ENCODE assay signal across 9 mouse cellular contexts in the genomic region with DNA sequence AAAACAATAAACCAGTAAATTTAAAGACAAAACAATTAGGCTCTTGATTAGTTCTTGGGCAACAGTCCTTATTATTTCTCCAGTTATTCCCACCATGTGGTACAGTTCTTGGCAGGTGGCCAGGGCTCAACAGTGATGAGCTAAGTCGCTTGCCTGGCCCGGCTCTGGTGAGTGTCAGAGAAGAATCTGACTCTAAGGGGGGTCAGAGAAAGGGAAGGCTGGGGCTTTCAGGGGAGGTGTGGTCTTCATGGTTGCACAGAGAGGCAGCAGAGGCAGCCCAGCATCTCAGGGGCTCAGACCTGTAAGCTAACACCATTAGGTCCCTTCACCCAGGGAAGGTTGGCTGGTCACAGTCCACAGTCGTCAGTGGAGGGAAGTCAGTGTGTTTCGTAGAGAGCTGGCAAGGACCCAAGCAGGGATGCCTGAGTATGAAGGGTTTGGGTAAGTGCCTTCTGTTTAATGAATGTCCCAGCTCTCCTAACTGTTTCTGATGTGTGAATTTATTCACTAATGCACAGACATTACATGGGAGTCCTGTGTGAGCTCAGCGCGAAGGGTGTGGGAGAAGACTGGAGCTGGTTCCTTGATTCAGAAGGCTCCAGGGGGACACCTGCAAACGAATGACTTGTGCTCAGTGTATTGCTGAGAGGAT. TPM values are rescaled to one million over a fixed set of nuclear protein-coding genes. Genes with fewer than 3 reads are reported as not detected.
DNase-seq lines count a peak whose midpoint lies in the region; ATAC-seq lines count a peak whose summit lies in the region.
"Had no signal": no experiment of that assay in that cellular context is flagged by ENCODE, and none has a peak within 500 bp of the region (broad histone marks: within the 10 kb centered on the region; RNA-seq: fewer than 3 reads in every experiment).

No protein-coding gene starts in this region.

- H3K4me1 ChIP-seq in hindbrain, embryonic 13.5 days (replicated peaks) = peaks cover 23% of the 10 kb centered on the region
- H3K4me1 ChIP-seq in hindbrain, embryonic 11.5 days (replicated peaks; ENCODE audit: control insufficient read depth, insufficient read depth, low read length) = no peaks in the 10 kb centered on the region
- peaks cover 3% of the 10 kb centered on the region; the same call in 1 of the 2 replicates for H3K4me1 ChIP-seq in intestine, embryonic 15.5 days (replicated peaks)
- H3K4me1 ChIP-seq in stomach, embryonic 15.5 days = peaks cover 6% of the 10 kb centered on the region
- H3K4me1 ChIP-seq in liver, embryonic 12.5 days = no peaks in the 10 kb centered on the region

- H3K4me3 ChIP-seq in hindbrain, embryonic 13.5 days = no peak overlapping the region
- H3K4me3 ChIP-seq in hindbrain, embryonic 11.5 days (ENCODE audit: low read depth, low read length) = no peak overlapping the region
- no peak overlapping the region for H3K4me3 ChIP-seq in intestine, embryonic 15.5 days (replicated peaks)
- no peak overlapping the region for H3K4me3 ChIP-seq in stomach, embryonic 15.5 days (replicated peaks)
- no peak overlapping the region for H3K4me3 ChIP-seq in liver, embryonic 12.5 days

- DNase-seq in hindbrain, embryonic 11.5 days (ENCODE audit: low spot score) = no peak
- DNase-seq in right cerebral cortex, postnatal 10 days (ENCODE audit: low spot score in 2 of 2) = peak; percentile 66 to 74
- no peak for DNase-seq in right cerebral cortex, adult 2 months (ENCODE audit: low spot score in 2 of 2)
- no peak for DNase-seq in spleen, adult 12 weeks (ENCODE audit: low spot score)

- H3K9me3 ChIP-seq in hindbrain, embryonic 13.5 days = no peaks in the 10 kb centered on the region
- H3K9me3 ChIP-seq in hindbrain, embryonic 11.5 days (ENCODE audit: control insufficient read depth, low read length) = no peaks in the 10 kb centered on the region
- H3K9me3 ChIP-seq in intestine, embryonic 15.5 days = no peaks in the 10 kb centered on the region
- no peaks in the 10 kb centered on the region for H3K9me3 ChIP-seq in stomach, embryonic 15.5 days
- H3K9me3 ChIP-seq in liver, embryonic 12.5 days (replicated peaks) = no peaks in the 10 kb centered on the region

- WGBS in hindbrain, embryonic 13.5 days = 42% methylated on average over 7 of the region's 7 CpGs
- WGBS in hindbrain, embryonic 11.5 days = 67% methylated on average over 7 of the region's 7 CpGs
- WGBS in intestine, embryonic 15.5 days = 40% methylated on average over 7 of the region's 7 CpGs
- 37% methylated on average over 7 of the region's 7 CpGs for WGBS in stomach, embryonic 15.5 days
- WGBS in liver, embryonic 12.5 days (ENCODE audit: insufficient replicate concordance) = 50% methylated on average over 7 of the region's 7 CpGs

- peak; percentile 59; the same call in 1 of the 2 replicates for ATAC-seq in hindbrain, embryonic 13.5 days (ENCODE audit: low FRiP score)
- ATAC-seq in hindbrain, embryonic 11.5 days (ENCODE audit: low FRiP score) = no peak
- peak; percentile 77; the same call in 1 of the 2 replicates for ATAC-seq in intestine, embryonic 15.5 days
- ATAC-seq in stomach, embryonic 15.5 days (ENCODE audit: insufficient read depth, low FRiP score, low read depth) = peak; percentile 22; the same call in 1 of the 2 replicates
- ATAC-seq in liver, embryonic 12.5 days = no peak

- no peak overlapping the region for H3K4me2 ChIP-seq in hindbrain, embryonic 13.5 days
- H3K4me2 ChIP-seq in hindbrain, embryonic 11.5 days (replicated peaks; ENCODE audit: low read depth, low read length) = no peak overlapping the region
- H3K4me2 ChIP-seq in intestine, embryonic 15.5 days (replicated peaks) = no peak overlapping the region
- no peak overlapping the region for H3K4me2 ChIP-seq in stomach, embryonic 15.5 days
- no peak overlapping the region for H3K4me2 ChIP-seq in liver, embryonic 12.5 days

- H3K36me3 ChIP-seq in hindbrain, embryonic 13.5 days = no peaks in the 10 kb centered on the region
- no peaks in the 10 kb centered on the region for H3K36me3 ChIP-seq in hindbrain, embryonic 11.5 days (ENCODE audit: control insufficient read depth, insufficient read depth, low read length)
- no peaks in the 10 kb centered on the region for H3K36me3 ChIP-seq in intestine, embryonic 15.5 days
- no peaks in the 10 kb centered on the region for H3K36me3 ChIP-seq in stomach, embryonic 15.5 days
- no peaks in the 10 kb centered on the region for H3K36me3 ChIP-seq in liver, embryonic 12.5 days

- no peak overlapping the region for H3K9ac ChIP-seq in hindbrain, embryonic 13.5 days
- no peak overlapping the region for H3K9ac ChIP-seq in hindbrain, embryonic 11.5 days (ENCODE audit: low read depth, low read length)
- H3K9ac ChIP-seq in intestine, embryonic 15.5 days = no peak overlapping the region
- H3K9ac ChIP-seq in stomach, embryonic 15.5 days = no peak overlapping the region
- no peak overlapping the region for H3K9ac ChIP-seq in liver, embryonic 12.5 days
- H3K9ac ChIP-seq: liver, embryonic 14.5 days had no signal

- 0 out of 2 replicates have a peak, but pooled peaks cover 3% of the 10 kb centered on the region for H3K27me3 ChIP-seq in hindbrain, embryonic 13.5 days
- no peaks in the 10 kb centered on the region for H3K27me3 ChIP-seq in hindbrain, embryonic 11.5 days (ENCODE audit: control insufficient read depth, insufficient read depth, low read length)
- H3K27me3 ChIP-seq in intestine, embryonic 15.5 days (replicated peaks) = no peaks in the 10 kb centered on the region
- no peaks in the 10 kb centered on the region for H3K27me3 ChIP-seq in stomach, embryonic 15.5 days (replicated peaks)
- no peaks in the 10 kb centered on the region for H3K27me3 ChIP-seq in liver, embryonic 12.5 days (replicated peaks)

- H3K27ac ChIP-seq in hindbrain, embryonic 13.5 days = peak overlapping the region; percentile 23; the same call in 1 of the 2 replicates
- no peak overlapping the region for H3K27ac ChIP-seq in hindbrain, embryonic 11.5 days (ENCODE audit: low read depth, low read length)
- no peak overlapping the region for H3K27ac ChIP-seq in intestine, embryonic 15.5 days
- H3K27ac ChIP-seq in stomach, embryonic 15.5 days = no peak overlapping the region
- no peak overlapping the region for H3K27ac ChIP-seq in liver, embryonic 12.5 days
- H3K27ac ChIP-seq: liver, embryonic 14.5 days had no signal

RNA-seq across cellular contexts. Expression of a gene that starts 12.7 kb away (rescaled TPM):
- 59.2 and 68.3 TPM in 2 replicates for polyA plus RNA-seq in hindbrain, embryonic 13.5 days (2015; fragmentation: Nextera tagmentation; extraction: Ambion mirVana)
- 12.0 and 14.6 TPM in 2 replicates for polyA plus RNA-seq in hindbrain, embryonic 11.5 days (2014; fragmentation: Nextera tagmentation; extraction: Ambion mirVana)
- polyA plus RNA-seq in intestine, embryonic 15.5 days (2015; fragmentation: Nextera tagmentation; extraction: Ambion mirVana) = 6.2 and 6.5 TPM in 2 replicates
- 8.3 and 12.1 TPM in 2 replicates for polyA plus RNA-seq in stomach, embryonic 15.5 days (2015; fragmentation: Nextera tagmentation; extraction: Ambion mirVana)
- 1.3 and 1.5 TPM in 2 replicates for polyA plus RNA-seq in liver, embryonic 12.5 days (2016; fragmentation: Nextera tagmentation; extraction: Ambion mirVana)

Comparison
In these comparisons a context has a peak if more than half of its experiments do, and no peak if none do; other contexts are left out.
1. ATAC-seq: peak in hindbrain, embryonic 13.5 days (single experiment), intestine, embryonic 15.5 days (single experiment) and stomach, embryonic 15.5 days (single experiment); none in hindbrain, embryonic 11.5 days (single experiment) and liver, embryonic 12.5 days (single experiment).
2. DNase-seq: peak in right cerebral cortex, postnatal 10 days (2 of 2); none in hindbrain, embryonic 11.5 days (single experiment), right cerebral cortex, adult 2 months (0 of 2) and spleen, adult 12 weeks (single experiment).